Mouse (Mus musculus) left cerebral cortex, postnatal 4 days (tissue): Measurements from ENCODE around the gene Dscaml1. TPM values are rescaled to one million over a fixed set of nuclear protein-coding genes. Genes with fewer than 3 reads are reported as not detected.

ENCODE experiments used
- DNase-seq: peaks from one replicate; pipeline ENCODE4 v3.0.0-alpha.2; 2022
- intact Hi-C: fragments of 180-260 bp; cut with DNase I; formaldehyde crosslinking; loops from one replicate; pipeline ENCODE4 v1.15.1; 2025
- total RNA-seq, 2 experiments: library from RNA; stranded (reverse); gene quantifications; 2 replicates each; pipeline ENCODE4 v1.2.3; 2021

Dscaml1 gene
- total RNA-seq, 2 experiments from 2014 or later: 46.6 to 49.1 TPM

- intact Hi-C loops: no loop called here
- no peak for DNase-seq
These were observed 13.8 kb downstream of the Dscaml1 start for GRCm38 (mm10) chr9:45440083-45440784.

- intact Hi-C loops: no loop called here
- no peak for DNase-seq
These were observed 17.9 kb downstream of the Dscaml1 start for GRCm38 (mm10) chr9:45444251-45444798.

- intact Hi-C loops: no loop called here
- DNase-seq: peak; percentile 29
These were observed 23.2 kb downstream of the Dscaml1 start for GRCm38 (mm10) chr9:45449658-45450057.

GRCm38 (mm10) chr9:45451346-45451745 is 24.9 kb downstream of the Dscaml1 start:
- intact Hi-C loops: no loop called here
- no peak for DNase-seq

GRCm38 (mm10) chr9:45454032-45454431 is 27.6 kb downstream of the Dscaml1 start:
- peak; percentile 31 for DNase-seq

GRCm38 (mm10) chr9:45454889-45455610 is 28.6 kb downstream of the Dscaml1 start:
- DNase-seq: peak; percentile 80
- intact Hi-C loops: no loop called here

More at GRCm38 (mm10) chr9:45454032-45454431, 27.6 kb downstream of the Dscaml1 start:
- intact Hi-C loops: no loop called here

- intact Hi-C loops: no loop called here
- DNase-seq: no peak
These were observed 30.8 kb downstream of the Dscaml1 start for GRCm38 (mm10) chr9:45457200-45457599.

- peak; percentile 42 for DNase-seq
- intact Hi-C loops: no loop called here
These were observed 31.9 kb downstream of the Dscaml1 start for GRCm38 (mm10) chr9:45458363-45458762.

GRCm38 (mm10) chr9:45465396-45466019 is 39.1 kb downstream of the Dscaml1 start:
- intact Hi-C loops: no loop called here
- no peak for DNase-seq

GRCm38 (mm10) chr9:45468235-45468634 is 41.8 kb downstream of the Dscaml1 start:
- intact Hi-C loops: no loop called here
- no peak for DNase-seq

GRCm38 (mm10) chr9:45470746-45471471 is 44.5 kb downstream of the Dscaml1 start:
- intact Hi-C loops: no loop called here

GRCm38 (mm10) chr9:45471691-45472090 is 45.3 kb downstream of the Dscaml1 start:
- intact Hi-C loops: no loop called here
- DNase-seq: no peak

More at GRCm38 (mm10) chr9:45470746-45471471, 44.5 kb downstream of the Dscaml1 start:
- no peak for DNase-seq

GRCm38 (mm10) chr9:45474874-45475273 is 48.4 kb downstream of the Dscaml1 start:
- intact Hi-C loops: no loop called here
- no peak for DNase-seq

- intact Hi-C loops: no loop called here
These were observed 54.5 kb downstream of the Dscaml1 start for GRCm38 (mm10) chr9:45480936-45481335.

GRCm38 (mm10) chr9:45486665-45487074 is 60.2 kb downstream of the Dscaml1 start:
- no peak for DNase-seq
- intact Hi-C loops: no loop called here

More at GRCm38 (mm10) chr9:45480936-45481335, 54.5 kb downstream of the Dscaml1 start:
- DNase-seq: no peak

GRCm38 (mm10) chr9:45487179-45487801 is 60.9 kb downstream of the Dscaml1 start:
- DNase-seq: peak; percentile 21

GRCm38 (mm10) chr9:45490899-45491298 is 64.5 kb downstream of the Dscaml1 start:
- intact Hi-C loops: no loop called here
- no peak for DNase-seq

More at GRCm38 (mm10) chr9:45487179-45487801, 60.9 kb downstream of the Dscaml1 start:
- intact Hi-C loops: no loop called here

GRCm38 (mm10) chr9:45494889-45495288 is 68.5 kb downstream of the Dscaml1 start:
- no peak for DNase-seq
- intact Hi-C loops: no loop called here

GRCm38 (mm10) chr9:45496340-45496739 is 69.9 kb downstream of the Dscaml1 start:
- DNase-seq: no peak

GRCm38 (mm10) chr9:45496944-45497343 is 70.5 kb downstream of the Dscaml1 start:
- intact Hi-C loops: no loop called here
- DNase-seq: no peak

More at GRCm38 (mm10) chr9:45496340-45496739, 69.9 kb downstream of the Dscaml1 start:
- intact Hi-C loops: no loop called here
